Mouse (Mus musculus) midbrain, embryonic 12.5 days (tissue): Measurements from ENCODE around the gene Zfp383. TPM values are rescaled to one million over a fixed set of nuclear protein-coding genes. Genes with fewer than 3 reads are reported as not detected.
"Not testable (repeated sequence)": the region's sequence is repeated elsewhere in the genome, so short reads cannot be mapped to it uniquely, and the experiment has no call there.

Experiments
- ATAC-seq: fragments of 200-750 bp; cut with Nextera tagmentation; 2 replicates; pipeline ENCODE4 v1.8.0; 2017; ENCODE audit warnings: low read depth, moderate TSS enrichment, moderate library complexity; ENCODE audit not compliant: low FRiP score
- H3K27ac ChIP-seq: fragments of 300-500 bp; sonication (generic); replicated peaks from 2 replicates; pipeline ENCODE4 v1.5.1; 2016; ENCODE audit warnings: mild to moderate bottlenecking
- H3K27me3 ChIP-seq: fragments of 300-500 bp; sonication (generic); 2 replicates; pipeline ENCODE4 v1.6.1; 2016; ENCODE audit warnings: mild to moderate bottlenecking
- H3K36me3 ChIP-seq: fragments of 300-500 bp; sonication (generic); 2 replicates; pipeline ENCODE4 v1.6.1; 2016
- H3K4me1 ChIP-seq: fragments of 300-500 bp; sonication (generic); 2 replicates; pipeline ENCODE4 v1.6.1; 2016
- H3K4me2 ChIP-seq: fragments of 300-500 bp; sonication (generic); replicated peaks from 2 replicates; pipeline ENCODE4 v1.6.1; 2016; ENCODE audit warnings: mild to moderate bottlenecking, moderate library complexity
- H3K4me3 ChIP-seq: fragments of 300-500 bp; sonication (generic); 2 replicates; pipeline ENCODE4 v1.5.1; 2016; ENCODE audit warnings: mild to moderate bottlenecking
- H3K9ac ChIP-seq: fragments of 300-500 bp; sonication (generic); replicated peaks from 2 replicates; pipeline ENCODE4 v1.6.1; 2016; ENCODE audit warnings: mild to moderate bottlenecking, moderate library complexity
- H3K9me3 ChIP-seq: fragments of 300-500 bp; sonication (generic); 2 replicates; pipeline ENCODE4 v1.6.1; 2016; ENCODE audit warnings: mild to moderate bottlenecking
- WGBS: fragments of 180-500 bp; shearing (Covaris S2); methylation state at CpG from one replicate; pipeline ENCODE4 v1.1.7; 2016; 5-methylcytosine and 5-hydroxymethylcytosine counted together
- polyA plus RNA-seq: library from polyadenylated mRNA; unstranded; fragments of >200 nt; fragmentation: Nextera tagmentation; extraction: Ambion mirVana; gene quantifications from 2 replicates; pipeline ENCODE4 v1.2.1, GENCODE M21; 2016

The Zfp383 gene
- polyA plus RNA-seq, result 7.6 and 8.9 TPM in 2 replicates

GRCm38 (mm10) chr7:29908130-29908950 is at the start of gene Zfp383:
Gene Zfp383 (plus strand): TSS chr7:29908223.
- peak; percentile 85 for ATAC-seq
- under 1% methylated on average over 33 of the region's 33 CpGs for WGBS

GRCm38 (mm10) chr7:29859532-29860517 is 48.2 kb upstream of the Zfp383 start, which contains the start of gene Zfp420:
Gene Zfp420 (plus strand): TSS chr7:29859979.
- no peaks in the 10 kb centered on the region for H3K27me3 ChIP-seq
- peak within 1 kb of the TSS; percentile 79 for H3K4me2 ChIP-seq
- H3K27ac ChIP-seq, result peak within 1 kb of the TSS; percentile 63
- H3K9me3 ChIP-seq, result no peaks in the 10 kb centered on the region
- H3K36me3 ChIP-seq, result 0 out of 2 replicates have a peak, but pooled peaks cover 6% of the 10 kb centered on the region
- peak; percentile 98 for ATAC-seq
- 7% methylated on average over 32 of the region's 32 CpGs for WGBS
- H3K9ac ChIP-seq, result peak within 1 kb of the TSS; percentile 80
- H3K4me3 ChIP-seq, result peak within 1 kb of the TSS; percentile 69
- H3K4me1 ChIP-seq, result peaks cover 7% of the 10 kb centered on the region

More at GRCm38 (mm10) chr7:29908130-29908950, at the start of gene Zfp383:
- Histone ChIP-seq H3K27ac (peak within 1 kb of the TSS; percentile 98), H3K9ac (peak within 1 kb of the TSS; percentile 70), H3K36me3 (peaks cover 28% of the 10 kb centered on the region), H3K4me3 (peak within 1 kb of the TSS; percentile 68), H3K4me2 (peak within 1 kb of the TSS; percentile 74), H3K4me1 (peaks cover 24% of the 10 kb centered on the region), H3K27me3 (no peaks in the 10 kb centered on the region), H3K9me3 (no peaks in the 10 kb centered on the region)

- no peaks in the 10 kb centered on the region for H3K9me3 ChIP-seq
- no peaks in the 10 kb centered on the region for H3K27me3 ChIP-seq
- peaks cover 7% of the 10 kb centered on the region for H3K4me1 ChIP-seq
- no peak overlapping the region for H3K4me2 ChIP-seq
- H3K27ac ChIP-seq, result no peak overlapping the region
- H3K36me3 ChIP-seq, result 0 out of 2 replicates have a peak, but pooled peaks cover 6% of the 10 kb centered on the region
- no peak for ATAC-seq
- 89% methylated on average over 7 of the region's 7 CpGs for WGBS
- H3K9ac ChIP-seq, result no peak overlapping the region
- H3K4me3 ChIP-seq, result no peak overlapping the region
These were observed 46.4 kb upstream of the Zfp383 start for GRCm38 (mm10) chr7:29861660-29862059.

GRCm38 (mm10) chr7:29874256-29874655 is 33.8 kb upstream of the Zfp383 start:
- H3K27me3 ChIP-seq, result no peaks in the 10 kb centered on the region
- no peak for ATAC-seq
- H3K36me3 ChIP-seq, result peaks cover 55% of the 10 kb centered on the region
- H3K4me2 ChIP-seq, result no peak overlapping the region
- H3K4me3 ChIP-seq, result no peak overlapping the region
- H3K4me1 ChIP-seq, result no peaks in the 10 kb centered on the region
- H3K9me3 ChIP-seq, result peaks cover 38% of the 10 kb centered on the region
- H3K27ac ChIP-seq, result no peak overlapping the region
- WGBS, result 92% methylated on average over 10 of the region's 10 CpGs
- H3K9ac ChIP-seq, result no peak overlapping the region

GRCm38 (mm10) chr7:29877561-29877960 is 30.5 kb upstream of the Zfp383 start:
- not testable (repeated sequence) for ATAC-seq, H3K9ac ChIP-seq, H3K4me3 ChIP-seq, H3K4me2 ChIP-seq, H3K27ac ChIP-seq, H3K27me3 ChIP-seq, H3K4me1 ChIP-seq
- WGBS, result 94% methylated on average over 9 of the region's 9 CpGs
- Histone ChIP-seq H3K9me3 (peaks cover 30% of the 10 kb centered on the region), H3K36me3 (peaks cover 50% of the 10 kb centered on the region)

- no peak overlapping the region for H3K4me2 ChIP-seq
- no peaks in the 10 kb centered on the region for H3K27me3 ChIP-seq
- WGBS, result 83% methylated on average over 7 of the region's 7 CpGs
- no peaks in the 10 kb centered on the region for H3K4me1 ChIP-seq
- ATAC-seq, result no peak
- H3K9me3 ChIP-seq, result peaks cover 23% of the 10 kb centered on the region
- no peak overlapping the region for H3K4me3 ChIP-seq
- no peak overlapping the region for H3K27ac ChIP-seq
- peaks cover 32% of the 10 kb centered on the region for H3K36me3 ChIP-seq
- H3K9ac ChIP-seq, result no peak overlapping the region
These were observed 28.0 kb upstream of the Zfp383 start for GRCm38 (mm10) chr7:29880056-29880455.

GRCm38 (mm10) chr7:29880916-29881315 is 27.1 kb upstream of the Zfp383 start:
- no peak overlapping the region for H3K27ac ChIP-seq
- no peaks in the 10 kb centered on the region for H3K4me1 ChIP-seq
- H3K9me3 ChIP-seq, result peaks cover 24% of the 10 kb centered on the region
- ATAC-seq, result no peak
- H3K27me3 ChIP-seq, result no peaks in the 10 kb centered on the region
- no peak overlapping the region for H3K4me2 ChIP-seq
- 92% methylated on average over 7 of the region's 7 CpGs for WGBS
- H3K9ac ChIP-seq, result no peak overlapping the region
- H3K4me3 ChIP-seq, result no peak overlapping the region
- peaks cover 24% of the 10 kb centered on the region for H3K36me3 ChIP-seq

- Histone ChIP-seq H3K4me2 (no peak overlapping the region), H3K27ac (no peak overlapping the region), H3K27me3 (no peaks in the 10 kb centered on the region), H3K4me1 (no peaks in the 10 kb centered on the region), H3K4me3 (no peak overlapping the region), H3K36me3 (peaks cover 60% of the 10 kb centered on the region), H3K9ac (no peak overlapping the region), H3K9me3 (peaks cover 57% of the 10 kb centered on the region)
- ATAC-seq, result no peak
- 95% methylated on average over 7 of the region's 7 CpGs for WGBS
These were observed 17.5 kb upstream of the Zfp383 start for GRCm38 (mm10) chr7:29890501-29890900.

GRCm38 (mm10) chr7:29892756-29893155 is 15.3 kb upstream of the Zfp383 start:
- Histone ChIP-seq H3K9me3 (peaks cover 51% of the 10 kb centered on the region), H3K9ac (no peak overlapping the region)
- WGBS, result 96% methylated on average over 4 of the region's 4 CpGs

GRCm38 (mm10) chr7:29898351-29898750 is 9.7 kb upstream of the Zfp383 start:
- H3K27me3 ChIP-seq, result no peaks in the 10 kb centered on the region
- H3K4me2 ChIP-seq, result no peak overlapping the region
- no peak overlapping the region for H3K27ac ChIP-seq
- no peaks in the 10 kb centered on the region for H3K4me1 ChIP-seq
- 96% methylated on average over 3 of the region's 4 CpGs for WGBS
- no peak overlapping the region for H3K9ac ChIP-seq
- H3K36me3 ChIP-seq, result peaks cover 94% of the 10 kb centered on the region
- H3K4me3 ChIP-seq, result no peak overlapping the region
- no peak for ATAC-seq
- peaks cover 35% of the 10 kb centered on the region for H3K9me3 ChIP-seq

More at GRCm38 (mm10) chr7:29892756-29893155, 15.3 kb upstream of the Zfp383 start:
- Histone ChIP-seq H3K27me3 (no peaks in the 10 kb centered on the region), H3K27ac (no peak overlapping the region), H3K4me1 (no peaks in the 10 kb centered on the region), H3K4me3 (no peak overlapping the region), H3K36me3 (peaks cover 81% of the 10 kb centered on the region), H3K4me2 (no peak overlapping the region)
- ATAC-seq, result no peak

- WGBS, result 97% methylated on average over 4 of the region's 4 CpGs
- no peaks in the 10 kb centered on the region for H3K9me3 ChIP-seq
- H3K4me2 ChIP-seq, result no peak overlapping the region
- ATAC-seq, result no peak
- no peak overlapping the region for H3K9ac ChIP-seq
- H3K4me3 ChIP-seq, result no peak overlapping the region
- H3K4me1 ChIP-seq, result peaks cover 10% of the 10 kb centered on the region
- no peak overlapping the region for H3K27ac ChIP-seq
- peaks cover 44% of the 10 kb centered on the region for H3K36me3 ChIP-seq
- no peaks in the 10 kb centered on the region for H3K27me3 ChIP-seq
These were observed 3.9 kb upstream of the Zfp383 start for GRCm38 (mm10) chr7:29904101-29904500.
